Mouse (Mus musculus) small intestine, adult 2 months (tissue): ENCODE measurements around the gene Lef1.

ENCODE experiments used
- CTCF ChIP-seq: fragments of 200-500 bp; IDR thresholded peaks from 2 replicates; pipeline ENCODE4 v1.5.1; 2012; ENCODE audit warnings: low read depth, mild to moderate bottlenecking, control low read depth, inconsistent platforms, low read length, moderate library complexity, mixed read lengths; ENCODE audit not compliant: insufficient replicate concordance, insufficient read length; ENCODE audit errors: extremely low read depth
- POLR2A ChIP-seq: fragments of 200-500 bp; IDR thresholded peaks from 2 replicates; pipeline ENCODE4 v1.6.1; 2012; ENCODE audit warnings: low read depth, mild to moderate bottlenecking, control low read depth, inconsistent platforms, low read length, moderate library complexity

DNA sequence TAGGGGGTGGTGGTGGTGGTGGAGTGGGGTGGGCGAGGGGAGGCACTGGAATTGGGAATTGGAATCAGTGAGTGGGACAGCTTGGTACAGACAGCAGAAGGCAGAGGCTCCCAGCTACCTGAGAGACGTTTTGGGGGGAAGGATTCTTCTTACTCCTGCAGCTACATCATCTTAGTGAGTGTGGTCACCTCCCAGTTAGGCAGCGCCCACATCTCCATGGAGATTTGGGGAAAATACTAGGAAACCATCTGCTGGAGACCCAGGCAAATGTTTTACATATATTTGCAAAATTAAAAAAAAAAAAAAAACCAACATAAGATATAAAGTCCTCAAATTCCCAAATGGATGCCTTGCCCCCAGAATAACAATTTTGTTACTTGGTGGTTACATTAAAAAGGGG lies 88.7 kb downstream of the Lef1 start:
- no peak for TF ChIP-seq POLR2A
- TF ChIP-seq CTCF: no peak
